Mouse (Mus musculus): ENCODE results near the gene Lysmd1.
"Not testable (repeated sequence)": the region's sequence is repeated elsewhere in the genome, so short reads cannot be mapped to it uniquely, and the experiment has no call there.

Gene Lysmd1

GRCm38 (mm10) chr3:95133680-95134101 lies at the start of gene Lysmd1, which contains the start of gene Scnm1:
Gene Lysmd1 (plus strand): TSS chr3:95134088.
Gene Scnm1 (minus strand): TSS chr3:95134011.
- peak; percentile 87 for DNase-seq (ENCODE audit: low read depth, low spot score)

GRCm38 (mm10) chr3:95088071-95088470 lies 45.8 kb upstream of the Lysmd1 start:
- no peak for DNase-seq (ENCODE audit: low read depth, low spot score)

GRCm38 (mm10) chr3:95100854-95101253 lies 33.0 kb upstream of the Lysmd1 start:
- no peak for DNase-seq (ENCODE audit: low read depth, low spot score)

GRCm38 (mm10) chr3:95105121-95105520 lies 28.8 kb upstream of the Lysmd1 start:
- no peak for DNase-seq (ENCODE audit: low read depth, low spot score)

GRCm38 (mm10) chr3:95105586-95106337 lies 28.1 kb upstream of the Lysmd1 start:
- DNase-seq (ENCODE audit: low read depth, low spot score), result no peak

- DNase-seq (ENCODE audit: low read depth, low spot score), result peak; percentile 98
Measured at GRCm38 (mm10) chr3:95106338-95107117, 27.4 kb upstream of the Lysmd1 start, which contains the start of gene Pip5k1a. Gene Pip5k1a (minus strand): TSS chr3:95106930.

GRCm38 (mm10) chr3:95107308-95107707 lies 26.6 kb upstream of the Lysmd1 start:
- not testable (repeated sequence) for DNase-seq (ENCODE audit: low read depth, low spot score)

GRCm38 (mm10) chr3:95107898-95108297 lies 26.0 kb upstream of the Lysmd1 start:
- no peak for DNase-seq (ENCODE audit: low read depth, low spot score)

GRCm38 (mm10) chr3:95110911-95111726 lies 22.8 kb upstream of the Lysmd1 start, which contains the start of gene Vps72:
Gene Vps72 (plus strand): TSS chr3:95111022.
- DNase-seq (ENCODE audit: low read depth, low spot score), result peak; percentile 67

GRCm38 (mm10) chr3:95112760-95113159 lies 21.1 kb upstream of the Lysmd1 start:
- DNase-seq (ENCODE audit: low read depth, low spot score), result no peak

- no peak for DNase-seq (ENCODE audit: low read depth, low spot score)
Measured at GRCm38 (mm10) chr3:95117751-95118150, 16.1 kb upstream of the Lysmd1 start.

- no peak for DNase-seq (ENCODE audit: low read depth, low spot score)
Measured at GRCm38 (mm10) chr3:95121580-95121979, 12.3 kb upstream of the Lysmd1 start.

- DNase-seq (ENCODE audit: low read depth, low spot score), result no peak
Measured at GRCm38 (mm10) chr3:95124246-95124645, 9.6 kb upstream of the Lysmd1 start, which contains the start of gene Tmod4. Gene Tmod4 (plus strand): TSS chr3:95124476.

- no peak for DNase-seq (ENCODE audit: low read depth, low spot score)
Measured at GRCm38 (mm10) chr3:95124972-95125371, 8.9 kb upstream of the Lysmd1 start.

- DNase-seq (ENCODE audit: low read depth, low spot score), result no peak
Measured at GRCm38 (mm10) chr3:95129226-95129651, 4.6 kb upstream of the Lysmd1 start.

GRCm38 (mm10) chr3:95130081-95130480 lies 3.8 kb upstream of the Lysmd1 start:
- no peak for DNase-seq (ENCODE audit: low read depth, low spot score)

- not testable (repeated sequence) for DNase-seq (ENCODE audit: low read depth, low spot score)
Measured at GRCm38 (mm10) chr3:95132389-95132788, 1.5 kb upstream of the Lysmd1 start.

- no peak for DNase-seq (ENCODE audit: low read depth, low spot score)
Measured at GRCm38 (mm10) chr3:95133176-95133575, 712 bp upstream of the Lysmd1 start.

- not testable (repeated sequence) for DNase-seq (ENCODE audit: low read depth, low spot score)
Measured at GRCm38 (mm10) chr3:95134133-95134532, 245 bp downstream of the Lysmd1 start.

GRCm38 (mm10) chr3:95135023-95135422 lies 1.1 kb downstream of the Lysmd1 start:
- DNase-seq (ENCODE audit: low read depth, low spot score), result no peak

- no peak for DNase-seq (ENCODE audit: low read depth, low spot score)
Measured at GRCm38 (mm10) chr3:95135433-95136052, 1.7 kb downstream of the Lysmd1 start.
